Mouse (Mus musculus) megakaryocyte, embryonic 14.5 days (primary cell): ENCODE results near the gene Wnt7b. TPM values are rescaled to one million over a fixed set of nuclear protein-coding genes. Genes with fewer than 3 reads are reported as not detected.

Experiments used
- H3K27me3 ChIP-seq: replicated peaks from 2 replicates; pipeline ENCODE3; 2012; ENCODE audit warnings: inconsistent platforms
- H3K36me3 ChIP-seq: replicated peaks from 2 replicates; pipeline ENCODE3; 2012; ENCODE audit warnings: low read length, inconsistent platforms, mixed read lengths
- H3K4me1 ChIP-seq: 2 replicates; pipeline ENCODE4 v1.6.1; 2012; ENCODE audit warnings: inconsistent platforms
- H3K4me3 ChIP-seq: replicated peaks from 2 replicates; pipeline ENCODE3; 2012; ENCODE audit warnings: moderate library complexity, mild to moderate bottlenecking, inconsistent platforms
- H3K9me3 ChIP-seq: 2 replicates; pipeline ENCODE4 v1.6.1; 2012; ENCODE audit warnings: inconsistent platforms
- FLI1 ChIP-seq: IDR thresholded peaks from 2 replicates; pipeline ENCODE4 v1.6.1; 2012; ENCODE audit warnings: low read length, inconsistent platforms, mixed read lengths
- GATA1 ChIP-seq: IDR thresholded peaks from 3 replicates; pipeline ENCODE4 v1.6.1; 2012; ENCODE audit warnings: mixed read lengths, low read length, inconsistent platforms, borderline replicate concordance
- polyA plus RNA-seq: library from polyadenylated mRNA; stranded (reverse); fragments of >175 nt; gene quantifications from 2 replicates; pipeline ENCODE4 v1.2.3, GENCODE M21; 2012; ENCODE audit warnings: low replicate concordance; ENCODE audit not compliant: insufficient read depth

Wnt7b gene
- polyA plus RNA-seq, 1 experiment = not detected

DNA sequence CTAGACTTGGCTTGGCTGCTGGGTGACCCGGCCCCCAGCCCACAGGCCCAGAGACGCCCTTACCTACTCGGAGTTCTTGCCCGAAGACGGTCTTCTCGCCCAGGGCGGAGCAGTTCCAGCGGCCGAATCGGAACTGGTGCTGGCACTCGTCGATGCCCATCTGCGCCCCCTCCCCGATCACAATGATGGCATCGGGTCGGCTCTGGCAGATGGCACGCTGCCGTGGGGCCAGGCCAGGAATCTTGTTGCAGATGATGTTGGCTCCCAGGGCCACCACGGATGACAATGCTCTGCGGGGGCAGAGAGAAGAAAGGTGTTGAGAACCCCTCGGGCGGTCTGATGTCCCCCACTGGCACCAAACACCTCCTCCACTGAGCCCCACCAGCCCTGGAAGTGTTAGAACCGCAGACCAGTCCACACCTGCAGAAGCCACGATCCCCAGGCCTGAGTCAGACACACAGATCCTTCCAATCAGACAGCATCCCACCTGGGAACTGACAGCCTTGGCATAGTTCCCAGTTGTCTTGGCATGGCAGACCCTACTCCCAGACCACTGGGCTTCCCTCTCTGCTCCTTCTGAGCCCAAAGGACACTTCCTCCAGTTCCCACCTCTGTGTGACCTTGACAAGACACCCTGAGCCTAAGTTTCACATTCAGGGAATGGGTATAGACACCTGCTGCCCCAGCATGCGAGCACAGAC, 23.3 kb downstream of the Wnt7b start:
- no peaks in the 10 kb centered on the region for H3K4me1 ChIP-seq
- no peaks in the 10 kb centered on the region for H3K36me3 ChIP-seq
- peaks cover 90% of the 10 kb centered on the region for H3K27me3 ChIP-seq
- TF ChIP-seq GATA1 = no peak
- no peak for TF ChIP-seq FLI1
- H3K9me3 ChIP-seq = peaks cover 5% of the 10 kb centered on the region; the same call in 1 of the 2 replicates
- H3K4me3 ChIP-seq = no peak overlapping the region

DNA sequence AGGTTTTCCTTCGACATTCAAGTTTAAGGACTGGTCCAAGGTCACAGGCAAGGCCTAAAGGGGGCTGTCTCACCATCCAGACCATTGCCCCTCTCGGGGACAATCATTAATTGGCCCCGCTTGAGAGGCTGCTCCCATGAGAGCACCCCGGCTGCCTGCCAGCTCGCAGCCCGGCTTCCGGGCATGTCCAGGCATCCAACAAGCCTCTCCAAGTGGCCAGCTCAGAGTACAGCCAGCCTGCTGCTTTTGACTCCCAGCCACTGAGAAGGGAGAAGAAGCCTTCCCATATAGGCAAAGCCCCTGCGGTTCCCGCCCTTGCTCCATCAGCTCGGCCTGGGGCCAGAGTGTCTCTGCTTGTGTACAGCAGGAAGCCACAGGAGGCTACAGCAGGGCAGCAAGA, 26.5 kb downstream of the Wnt7b start:
- TF ChIP-seq GATA1 = no peak
- TF ChIP-seq FLI1 = no peak
- Histone ChIP-seq H3K36me3 (no peaks in the 10 kb centered on the region), H3K27me3 (peaks cover 94% of the 10 kb centered on the region), H3K9me3 (no peaks in the 10 kb centered on the region), H3K4me3 (no peak overlapping the region), H3K4me1 (no peaks in the 10 kb centered on the region)

DNA sequence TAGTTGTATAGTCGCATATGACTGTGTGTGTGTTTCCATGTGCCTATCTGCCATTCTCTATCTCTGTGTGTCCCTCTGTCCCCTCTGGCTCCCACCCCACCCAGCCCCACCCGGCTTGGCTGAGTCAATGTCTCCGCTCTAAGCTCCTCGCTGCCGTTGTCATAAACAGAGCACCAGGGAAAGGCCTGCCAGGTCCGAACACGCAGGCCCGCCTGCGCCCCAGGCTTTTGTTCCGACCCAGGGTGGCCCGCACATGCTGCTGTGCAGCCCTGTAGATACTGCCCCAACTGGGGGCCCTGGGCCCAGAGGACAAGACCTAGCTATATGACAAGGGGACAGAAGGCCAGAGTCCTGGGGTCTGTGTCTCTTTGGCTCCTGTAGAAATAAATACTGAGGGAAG, 28.9 kb downstream of the Wnt7b start:
- peaks cover 83% of the 10 kb centered on the region for H3K27me3 ChIP-seq

DNA sequence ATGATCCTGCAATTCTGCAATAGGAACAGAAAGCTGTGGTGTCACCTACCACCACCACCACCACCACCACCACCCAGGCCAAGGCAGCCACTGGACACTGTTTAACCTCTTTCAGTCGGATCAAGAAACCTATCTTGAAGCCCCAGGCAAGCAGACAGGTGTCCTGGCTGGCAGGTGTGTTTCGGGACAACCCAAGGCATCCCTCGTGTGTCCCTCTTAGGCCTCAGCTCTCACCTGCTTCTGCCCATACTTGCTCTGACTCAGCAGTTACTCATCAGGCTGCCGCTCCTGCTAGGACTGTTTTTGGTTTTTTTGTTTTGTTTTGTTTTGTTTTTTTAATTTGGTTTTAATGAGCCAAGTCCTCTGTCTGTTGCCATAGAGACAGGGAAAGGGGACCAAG, 35.8 kb downstream of the Wnt7b start:
- H3K9me3 ChIP-seq = no peaks in the 10 kb centered on the region
- H3K4me3 ChIP-seq = no peak overlapping the region
- no peaks in the 10 kb centered on the region for H3K36me3 ChIP-seq
- peaks cover 12% of the 10 kb centered on the region for H3K4me1 ChIP-seq
- no peak for TF ChIP-seq FLI1
- TF ChIP-seq GATA1 = no peak
- peaks cover 84% of the 10 kb centered on the region for H3K27me3 ChIP-seq

More for the DNA sequence above, 28.9 kb downstream of the Wnt7b start:
- Histone ChIP-seq H3K9me3 (no peaks in the 10 kb centered on the region), H3K36me3 (no peaks in the 10 kb centered on the region), H3K4me3 (no peak overlapping the region), H3K4me1 (no peaks in the 10 kb centered on the region)
- TF ChIP-seq FLI1 (no peak), GATA1 (no peak)

DNA sequence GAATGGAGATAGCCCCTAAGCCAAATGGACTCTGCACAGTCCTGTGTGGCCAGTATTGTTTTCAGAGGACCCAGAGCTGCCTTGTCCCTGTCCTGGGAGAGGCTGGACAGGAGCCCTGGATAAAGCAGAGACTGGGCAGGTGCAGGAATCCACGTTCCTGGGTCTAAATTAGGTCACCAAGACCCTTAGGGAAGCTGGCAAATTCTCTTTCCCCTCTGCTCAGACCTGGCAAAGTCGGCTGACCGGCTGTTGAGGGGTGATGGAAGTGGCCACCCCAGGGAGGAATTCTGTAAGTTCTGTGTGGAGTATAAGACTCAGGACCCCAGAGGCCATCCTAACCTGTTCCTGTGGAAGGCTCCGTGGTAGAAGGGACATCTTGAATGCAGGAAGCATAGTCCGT, 36.9 kb downstream of the Wnt7b start:
- TF ChIP-seq GATA1 (no peak), FLI1 (no peak)
- Histone ChIP-seq H3K27me3 (peaks cover 86% of the 10 kb centered on the region), H3K9me3 (no peaks in the 10 kb centered on the region), H3K36me3 (no peaks in the 10 kb centered on the region), H3K4me1 (peaks cover 12% of the 10 kb centered on the region), H3K4me3 (no peak overlapping the region)

DNA sequence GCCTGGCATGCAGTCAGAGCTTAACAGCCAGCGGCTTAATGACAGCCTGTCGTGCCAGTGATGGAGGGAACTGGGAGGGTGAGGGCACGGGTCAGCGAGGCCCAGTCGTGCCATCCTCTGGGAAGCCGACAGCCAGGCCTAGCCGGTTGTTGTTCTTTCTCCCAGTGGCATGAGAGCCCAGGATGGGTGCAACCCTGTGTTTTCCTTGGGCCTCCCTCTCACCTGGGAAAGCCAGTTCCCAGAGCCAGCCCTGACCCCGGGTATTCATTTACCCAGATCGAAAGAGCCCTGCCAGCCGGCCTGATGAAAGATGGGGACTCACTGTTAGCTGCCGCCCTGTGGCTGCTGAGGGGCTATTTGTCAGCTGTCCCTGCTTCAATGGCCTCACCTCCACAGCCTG, 44.1 kb downstream of the Wnt7b start:
- no peaks in the 10 kb centered on the region for H3K9me3 ChIP-seq
- peaks cover 92% of the 10 kb centered on the region for H3K27me3 ChIP-seq
- TF ChIP-seq GATA1 = no peak
- no peak for TF ChIP-seq FLI1
- H3K4me1 ChIP-seq = peaks cover 17% of the 10 kb centered on the region
- H3K4me3 ChIP-seq = no peak overlapping the region
- H3K36me3 ChIP-seq = no peaks in the 10 kb centered on the region

DNA sequence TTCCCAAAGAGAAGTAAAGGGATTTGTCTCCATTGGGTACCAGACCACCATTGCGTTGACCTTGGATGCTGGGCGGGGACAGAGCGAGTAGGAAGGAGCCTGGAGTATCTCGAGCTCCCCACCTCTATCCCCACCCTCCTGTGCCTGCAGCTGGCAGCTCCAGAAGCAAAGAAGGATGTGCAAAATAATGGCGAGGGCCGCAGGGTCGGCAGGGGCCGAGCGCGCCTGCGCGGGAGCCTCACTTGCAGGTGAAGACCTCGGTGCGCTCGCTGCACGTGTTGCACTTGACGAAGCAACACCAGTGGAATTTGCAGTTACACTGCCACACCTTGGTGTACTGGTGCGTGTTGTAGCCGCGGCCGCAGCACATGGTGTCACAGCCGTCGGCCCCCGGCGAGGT, 45.1 kb downstream of the Wnt7b start:
- Histone ChIP-seq H3K4me3 (peak overlapping the region; percentile 28), H3K4me1 (peaks cover 12% of the 10 kb centered on the region), H3K36me3 (no peaks in the 10 kb centered on the region), H3K27me3 (peaks cover 89% of the 10 kb centered on the region), H3K9me3 (no peaks in the 10 kb centered on the region)
- TF ChIP-seq GATA1 = no peak

DNA sequence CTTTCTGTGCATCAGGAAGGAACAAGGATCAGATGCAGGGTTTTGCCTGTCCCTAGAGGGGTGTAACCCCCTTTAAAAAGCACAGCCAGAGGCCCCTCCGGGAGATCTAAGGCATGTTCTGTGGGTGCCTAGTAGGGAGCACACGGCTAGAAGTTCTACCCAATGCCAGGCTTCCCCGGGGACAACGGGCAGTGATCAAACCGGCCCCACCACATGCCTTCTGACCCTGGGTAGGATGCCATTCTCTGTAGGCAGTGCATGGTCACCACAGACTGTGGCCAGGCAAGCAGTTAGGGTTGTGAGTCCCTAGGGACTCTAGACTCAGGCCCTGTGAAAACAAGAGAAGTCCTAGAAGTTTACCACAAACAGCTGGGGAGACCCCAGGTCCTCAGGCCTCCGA, 47.6 kb downstream of the Wnt7b start:
- no peaks in the 10 kb centered on the region for H3K9me3 ChIP-seq
- H3K36me3 ChIP-seq = no peaks in the 10 kb centered on the region
- H3K27me3 ChIP-seq = peaks cover 90% of the 10 kb centered on the region
- TF ChIP-seq FLI1 (no peak), GATA1 (no peak)
- H3K4me3 ChIP-seq = no peak overlapping the region
- H3K4me1 ChIP-seq = peaks cover 12% of the 10 kb centered on the region

DNA sequence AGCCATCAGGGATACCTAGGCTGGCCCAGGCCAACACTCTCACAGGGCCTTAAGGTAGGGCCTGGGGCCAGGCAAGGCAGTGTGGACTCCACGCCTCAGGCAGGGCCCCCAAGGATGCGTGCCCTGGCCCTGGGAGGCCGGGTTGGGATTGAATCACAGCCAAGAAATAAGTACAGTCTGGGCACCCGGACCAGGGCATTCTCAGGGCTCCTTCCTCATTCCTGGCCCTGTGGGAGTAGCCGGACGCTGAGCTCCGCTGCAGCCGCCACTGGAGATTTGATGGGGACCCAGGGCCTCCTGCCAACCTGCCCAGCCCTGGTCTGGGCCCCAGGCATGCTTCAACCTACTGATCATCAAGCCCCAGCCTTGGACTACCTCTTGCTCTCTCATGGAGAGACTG, 48.1 kb downstream of the Wnt7b start:
- Histone ChIP-seq H3K36me3 (no peaks in the 10 kb centered on the region), H3K4me3 (no peak overlapping the region), H3K4me1 (peaks cover 12% of the 10 kb centered on the region), H3K27me3 (peaks cover 89% of the 10 kb centered on the region), H3K9me3 (no peaks in the 10 kb centered on the region)
- no peak for TF ChIP-seq GATA1
- TF ChIP-seq FLI1 = no peak

DNA sequence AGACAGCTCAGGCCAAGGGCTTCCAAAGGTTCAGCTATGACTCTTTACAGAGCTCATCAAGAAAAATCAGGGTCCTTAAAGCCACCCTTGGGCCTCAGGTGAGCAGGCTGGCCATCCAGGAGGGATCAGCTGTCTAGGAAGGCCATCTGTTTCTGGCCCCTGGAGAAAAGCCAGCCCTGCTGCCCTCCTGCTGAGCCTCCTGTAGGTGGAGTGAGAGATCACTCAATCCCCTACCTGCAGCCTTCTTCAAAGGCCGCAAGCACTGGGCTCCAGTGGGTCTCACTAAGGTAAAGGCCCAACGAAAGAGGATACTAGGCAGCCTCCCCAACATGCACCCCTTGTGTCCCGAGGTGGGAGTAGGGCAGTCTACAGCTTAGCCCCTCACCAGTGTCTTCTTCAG, 50.2 kb downstream of the Wnt7b start:
- Histone ChIP-seq H3K4me3 (no peak overlapping the region), H3K9me3 (no peaks in the 10 kb centered on the region), H3K36me3 (no peaks in the 10 kb centered on the region), H3K27me3 (peaks cover 85% of the 10 kb centered on the region), H3K4me1 (peaks cover 7% of the 10 kb centered on the region)
- TF ChIP-seq FLI1 = no peak
- no peak for TF ChIP-seq GATA1
